Mouse (Mus musculus): Measurements from ENCODE around the gene Bax. TPM values are rescaled to one million over a fixed set of nuclear protein-coding genes. Genes with fewer than 3 reads are reported as not detected.

Gene Bax
- polyA plus RNA-seq, 1 experiment from 2014 or later, result 72.6 TPM

GRCm38 (mm10) chr7:45456721-45457203 lies 9.9 kb downstream of the Bax start:
- 42% methylated on average over 9 of the region's 9 CpGs for WGBS (ENCODE audit: missing documents)
- H3K79me2 ChIP-seq (ENCODE audit: inconsistent target), result peaks cover 36% of the 10 kb centered on the region
- H3K36me3 ChIP-seq (ENCODE audit: inconsistent target), result peaks cover 3% of the 10 kb centered on the region; the same call in 1 of the 2 replicates
- H3K27ac ChIP-seq, result peak overlapping the region; percentile 96
- peak overlapping the region; percentile 99 for H3K4me3 ChIP-seq (ENCODE audit: inconsistent target)

GRCm38 (mm10) chr7:45455932-45456696 lies 10.6 kb downstream of the Bax start:
- Histone ChIP-seq H3K27ac (peak overlapping the region; percentile 96), H3K79me2 (ENCODE audit: inconsistent target) (peaks cover 32% of the 10 kb centered on the region), H3K4me3 (ENCODE audit: inconsistent target) (peak overlapping the region; percentile 99; the same call in 1 of the 2 replicates), H3K36me3 (ENCODE audit: inconsistent target) (no peaks in the 10 kb centered on the region)
- 83% methylated on average over 13 of the region's 13 CpGs for WGBS (ENCODE audit: missing documents)

GRCm38 (mm10) chr7:45454971-45455370 lies 11.7 kb downstream of the Bax start:
- no peaks in the 10 kb centered on the region for H3K36me3 ChIP-seq (ENCODE audit: inconsistent target)
- H3K4me3 ChIP-seq (ENCODE audit: inconsistent target), result no peak overlapping the region
- peaks cover 23% of the 10 kb centered on the region for H3K79me2 ChIP-seq (ENCODE audit: inconsistent target)
- H3K27ac ChIP-seq, result no peak overlapping the region
- WGBS (ENCODE audit: missing documents), result 93% methylated on average over 15 of the region's 15 CpGs

- Histone ChIP-seq H3K27ac (no peak overlapping the region), H3K36me3 (ENCODE audit: inconsistent target) (no peaks in the 10 kb centered on the region), H3K4me3 (ENCODE audit: inconsistent target) (no peak overlapping the region), H3K79me2 (ENCODE audit: inconsistent target) (no peaks in the 10 kb centered on the region)
- 60% methylated on average over 21 of the region's 23 CpGs for WGBS (ENCODE audit: missing documents)
Measured at GRCm38 (mm10) chr7:45451344-45451982, 15.2 kb downstream of the Bax start.

- H3K79me2 ChIP-seq (ENCODE audit: inconsistent target), result no peaks in the 10 kb centered on the region
- H3K36me3 ChIP-seq (ENCODE audit: inconsistent target), result no peaks in the 10 kb centered on the region
- no peak overlapping the region for H3K4me3 ChIP-seq (ENCODE audit: inconsistent target)
- H3K27ac ChIP-seq, result no peak overlapping the region
- no CpG with 5 or more reads among the region's 1 CpGs for WGBS (ENCODE audit: missing documents)
Measured at GRCm38 (mm10) chr7:45449974-45450373, 16.7 kb downstream of the Bax start.

GRCm38 (mm10) chr7:45447325-45447990 lies 19.2 kb downstream of the Bax start:
- H3K79me2 ChIP-seq (ENCODE audit: inconsistent target), result no peaks in the 10 kb centered on the region
- 68% methylated on average over 11 of the region's 11 CpGs for WGBS (ENCODE audit: missing documents)
- no peak overlapping the region for H3K27ac ChIP-seq
- no peak overlapping the region for H3K4me3 ChIP-seq (ENCODE audit: inconsistent target)
- no peaks in the 10 kb centered on the region for H3K36me3 ChIP-seq (ENCODE audit: inconsistent target)

- Histone ChIP-seq H3K27ac (no peak overlapping the region), H3K36me3 (ENCODE audit: inconsistent target) (no peaks in the 10 kb centered on the region), H3K79me2 (ENCODE audit: inconsistent target) (no peaks in the 10 kb centered on the region), H3K4me3 (ENCODE audit: inconsistent target) (no peak overlapping the region)
Measured at GRCm38 (mm10) chr7:45446589-45446988, 20.1 kb downstream of the Bax start.

- H3K36me3 ChIP-seq (ENCODE audit: inconsistent target), result no peaks in the 10 kb centered on the region
- no peak overlapping the region for H3K4me3 ChIP-seq (ENCODE audit: inconsistent target)
- H3K27ac ChIP-seq, result no peak overlapping the region
- WGBS (ENCODE audit: missing documents), result 88% methylated on average over 22 of the region's 22 CpGs
- H3K79me2 ChIP-seq (ENCODE audit: inconsistent target), result no peaks in the 10 kb centered on the region
Measured at GRCm38 (mm10) chr7:45443526-45444420, 22.9 kb downstream of the Bax start.

GRCm38 (mm10) chr7:45437521-45438276 lies 29.0 kb downstream of the Bax start, which contains the start of gene Ruvbl2:
Gene Ruvbl2, minus strand, starts transcription at chr7:45438096.
- 81% methylated on average over 19 of the region's 19 CpGs for WGBS (ENCODE audit: missing documents)
- H3K36me3 ChIP-seq (ENCODE audit: inconsistent target), result no peaks in the 10 kb centered on the region
- peaks cover 12% of the 10 kb centered on the region for H3K79me2 ChIP-seq (ENCODE audit: inconsistent target)
- no peak within 1 kb of the TSS for H3K4me3 ChIP-seq (ENCODE audit: inconsistent target)
- H3K27ac ChIP-seq, result no peak within 1 kb of the TSS

GRCm38 (mm10) chr7:45437046-45437445 lies 29.7 kb downstream of the Bax start:
- 87% methylated on average over 6 of the region's 6 CpGs for WGBS (ENCODE audit: missing documents)
- Histone ChIP-seq H3K27ac (no peak overlapping the region), H3K79me2 (ENCODE audit: inconsistent target) (peaks cover 19% of the 10 kb centered on the region), H3K36me3 (ENCODE audit: inconsistent target) (no peaks in the 10 kb centered on the region), H3K4me3 (ENCODE audit: inconsistent target) (no peak overlapping the region)

- no peak overlapping the region for H3K4me3 ChIP-seq (ENCODE audit: inconsistent target)
- no peaks in the 10 kb centered on the region for H3K36me3 ChIP-seq (ENCODE audit: inconsistent target)
- H3K27ac ChIP-seq, result no peak overlapping the region
- 98% methylated on average over 5 of the region's 5 CpGs for WGBS (ENCODE audit: missing documents)
- H3K79me2 ChIP-seq (ENCODE audit: inconsistent target), result peaks cover 25% of the 10 kb centered on the region
Measured at GRCm38 (mm10) chr7:45436444-45436843, 30.3 kb downstream of the Bax start.

- Histone ChIP-seq H3K36me3 (ENCODE audit: inconsistent target) (no peaks in the 10 kb centered on the region), H3K27ac (peak overlapping the region; percentile 57)
Measured at GRCm38 (mm10) chr7:45435038-45435437, 31.7 kb downstream of the Bax start.

GRCm38 (mm10) chr7:45434203-45435015 lies 32.3 kb downstream of the Bax start, which contains the start of gene Gys1:
Gene Gys1, plus strand, starts transcription at chr7:45434844.
- H3K36me3 ChIP-seq (ENCODE audit: inconsistent target), result peaks cover 1% of the 10 kb centered on the region; the same call in 1 of the 2 replicates
- H3K27ac ChIP-seq, result peak within 1 kb of the TSS; percentile 68
- peaks cover 44% of the 10 kb centered on the region for H3K79me2 ChIP-seq (ENCODE audit: inconsistent target)
- peak within 1 kb of the TSS; percentile 99 for H3K4me3 ChIP-seq (ENCODE audit: inconsistent target)
- WGBS (ENCODE audit: missing documents), result under 1% methylated on average over 42 of the region's 45 CpGs

More at GRCm38 (mm10) chr7:45435038-45435437, 31.7 kb downstream of the Bax start:
- Histone ChIP-seq H3K79me2 (ENCODE audit: inconsistent target) (peaks cover 39% of the 10 kb centered on the region), H3K4me3 (ENCODE audit: inconsistent target) (peak overlapping the region; percentile 86)
- 2% methylated on average over 16 of the region's 16 CpGs for WGBS (ENCODE audit: missing documents)
